Mouse (Mus musculus) megakaryocyte-erythroid progenitor cell, adult 5-6 weeks (primary cell): ENCODE results near the gene Atg4a. TPM values are rescaled to one million over a fixed set of nuclear protein-coding genes. Genes with fewer than 3 reads are reported as not detected.

Experiments
- ATAC-seq: replicated peaks from 2 replicates; pipeline ENCODE4 v1.8.0; 2016; ENCODE audit warnings: mild to moderate bottlenecking, inconsistent platforms; ENCODE audit not compliant: severe bottlenecking, poor library complexity, low FRiP score, low TSS enrichment
- total RNA-seq, 2 experiments: library from RNA; stranded (forward) in 1 of 2; stranded (reverse) in 1 of 2; fragments of 200-1000, 215-1000 nt in 1 of 2; fragments of >200 nt in 1 of 2; fragmentation: Nextera tagmentation in 1 of 2; gene quantifications; 2 replicates each; pipeline ENCODE4 v1.2.3; 2014 to 2017

Gene Atg4a
- total RNA-seq (2014; fragmentation: Nextera tagmentation) = 13.9 and 21.3 TPM in 2 replicates
- 19.1 and 26.9 TPM in 2 replicates for total RNA-seq (2017)

- peak; percentile 95 for ATAC-seq
Observed at GRCm38 (mm10) chrX:140956272-140956940, at the start of gene Atg4a, which contains the start of gene Psmd10. Gene Atg4a (plus strand): TSS chrX:140956907. Gene Psmd10 (minus strand): TSS chrX:140956728.

- ATAC-seq = no peak
Observed at GRCm38 (mm10) chrX:140907360-140907759, 49.3 kb upstream of the Atg4a start, which contains the start of gene Vsig1. Gene Vsig1 (plus strand): TSS chrX:140907608.

GRCm38 (mm10) chrX:140921321-140921720, 35.4 kb upstream of the Atg4a start:
- no peak for ATAC-seq

- ATAC-seq = no peak
Observed at GRCm38 (mm10) chrX:140932066-140932465, 24.6 kb upstream of the Atg4a start.

- ATAC-seq = no peak
Observed at GRCm38 (mm10) chrX:140933263-140933662, 23.4 kb upstream of the Atg4a start.

- no peak for ATAC-seq
Observed at GRCm38 (mm10) chrX:140936271-140936670, 20.4 kb upstream of the Atg4a start.

- peak; percentile 80 for ATAC-seq
Observed at GRCm38 (mm10) chrX:140953618-140954017, 3.1 kb upstream of the Atg4a start.

- peak; percentile 51 for ATAC-seq
Observed at GRCm38 (mm10) chrX:140956959-140957358, 252 bp downstream of the Atg4a start.

- ATAC-seq = no peak
Observed at GRCm38 (mm10) chrX:140978943-140979342, 22.2 kb downstream of the Atg4a start.

GRCm38 (mm10) chrX:140979546-140979945, 22.8 kb downstream of the Atg4a start:
- peak; percentile 58 for ATAC-seq

- no peak for ATAC-seq
Observed at GRCm38 (mm10) chrX:140980163-140980562, 23.5 kb downstream of the Atg4a start.

GRCm38 (mm10) chrX:140983206-140983960, 26.7 kb downstream of the Atg4a start:
- peak; percentile 72 for ATAC-seq

- ATAC-seq = peak; percentile 82
Observed at GRCm38 (mm10) chrX:140984795-140985194, 28.1 kb downstream of the Atg4a start.

- ATAC-seq = no peak
Observed at GRCm38 (mm10) chrX:140985256-140985655, 28.5 kb downstream of the Atg4a start.

- peak; percentile 59 for ATAC-seq
Observed at GRCm38 (mm10) chrX:140996909-140997516, 40.3 kb downstream of the Atg4a start.

- no peak for ATAC-seq
Observed at GRCm38 (mm10) chrX:140997912-140998545, 41.3 kb downstream of the Atg4a start.

GRCm38 (mm10) chrX:140998885-140999284, 42.2 kb downstream of the Atg4a start:
- no peak for ATAC-seq

- no peak for ATAC-seq
Observed at GRCm38 (mm10) chrX:141149705-141150104, 193.0 kb downstream of the Atg4a start.

- ATAC-seq = peak; percentile 71
Observed at GRCm38 (mm10) chrX:141150290-141150689, 193.6 kb downstream of the Atg4a start.

GRCm38 (mm10) chrX:141151182-141151581, 194.5 kb downstream of the Atg4a start:
- 0 out of 2 replicates have a peak, but pooled peaks have one; percentile 23 for ATAC-seq
